Mouse (Mus musculus) testis, adult 2 months (tissue): Measurements from ENCODE around the gene Pam16. TPM values are rescaled to one million over a fixed set of nuclear protein-coding genes. Genes with fewer than 3 reads are reported as not detected.

ENCODE experiments used
- H3K27ac ChIP-seq: fragments of 200-500 bp; 2 replicates; pipeline ENCODE4 v1.5.1; 2012; ENCODE audit warnings: low read depth, low read length; ENCODE audit not compliant: control insufficient read depth, insufficient read depth
- H3K27me3 ChIP-seq: fragments of 200-500 bp; 2 replicates; pipeline ENCODE4 v1.6.1; 2012; ENCODE audit warnings: mild to moderate bottlenecking, low read length, moderate library complexity; ENCODE audit not compliant: control insufficient read depth, insufficient read depth
- H3K36me3 ChIP-seq: fragments of 200-500 bp; 2 replicates; pipeline ENCODE4 v1.6.1; 2012; ENCODE audit warnings: mild to moderate bottlenecking, low read length; ENCODE audit not compliant: control insufficient read depth, insufficient read depth
- H3K4me1 ChIP-seq: fragments of 200-500 bp; 2 replicates; pipeline ENCODE4 v1.6.1; 2012; ENCODE audit warnings: low read length; ENCODE audit not compliant: control insufficient read depth, insufficient read depth
- H3K4me3 ChIP-seq: fragments of 200-500 bp; 2 replicates; pipeline ENCODE4 v1.5.1; 2012; ENCODE audit warnings: low read depth, mild to moderate bottlenecking, low read length, moderate library complexity, mixed read lengths; ENCODE audit not compliant: control insufficient read depth
- CTCF ChIP-seq: fragments of 200-500 bp; IDR thresholded peaks from 2 replicates; pipeline ENCODE4 v1.5.1; 2012; ENCODE audit warnings: low read depth, mild to moderate bottlenecking, inconsistent platforms, low read length, moderate library complexity; ENCODE audit not compliant: control insufficient read depth, insufficient read depth, insufficient replicate concordance
- POLR2A ChIP-seq: fragments of 200-500 bp; IDR thresholded peaks from 2 replicates; pipeline ENCODE4 v1.6.1; 2012; ENCODE audit warnings: low read depth, mild to moderate bottlenecking, inconsistent platforms, low read length, moderate library complexity; ENCODE audit not compliant: control insufficient read depth
- polyA plus RNA-seq: library from polyadenylated mRNA; depleted of rRNA; stranded (reverse); fragments of >200 nt; gene quantifications from 2 replicates; pipeline ENCODE4 v1.2.3, GENCODE M21; 2012

Pam16 gene
- polyA plus RNA-seq, 1 experiment: 114 TPM

DNA sequence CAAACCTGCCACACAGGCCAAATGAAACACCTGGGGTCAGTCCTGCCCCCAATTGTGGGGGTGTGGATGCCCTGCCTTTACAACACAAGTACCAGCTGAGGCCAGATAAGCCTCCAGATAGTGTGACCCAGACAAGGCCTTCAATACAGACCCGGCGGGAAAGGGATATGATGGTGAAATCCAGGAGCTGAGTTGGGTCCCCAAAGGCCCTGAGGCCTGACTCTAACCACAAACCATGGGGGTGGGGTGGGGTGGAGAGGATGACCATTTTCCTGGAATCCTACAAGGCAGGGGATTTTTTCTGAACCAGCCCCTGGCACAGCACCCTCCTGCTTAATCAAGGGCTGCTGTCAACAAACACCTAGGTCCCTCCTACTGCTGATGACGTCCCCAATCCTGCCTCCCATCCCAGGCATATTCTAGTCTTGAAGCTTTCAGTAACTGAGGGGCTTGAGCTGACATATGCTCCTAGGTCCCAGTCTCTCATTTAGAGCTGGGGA is 14.2 kb upstream of the Pam16 start:
- Histone ChIP-seq H3K27ac (no peak overlapping the region), H3K4me1 (peaks cover 20% of the 10 kb centered on the region), H3K4me3 (no peak overlapping the region), H3K36me3 (no peaks in the 10 kb centered on the region), H3K27me3 (no peaks in the 10 kb centered on the region)
- no peak for TF ChIP-seq CTCF
- no peak for TF ChIP-seq POLR2A

DNA sequence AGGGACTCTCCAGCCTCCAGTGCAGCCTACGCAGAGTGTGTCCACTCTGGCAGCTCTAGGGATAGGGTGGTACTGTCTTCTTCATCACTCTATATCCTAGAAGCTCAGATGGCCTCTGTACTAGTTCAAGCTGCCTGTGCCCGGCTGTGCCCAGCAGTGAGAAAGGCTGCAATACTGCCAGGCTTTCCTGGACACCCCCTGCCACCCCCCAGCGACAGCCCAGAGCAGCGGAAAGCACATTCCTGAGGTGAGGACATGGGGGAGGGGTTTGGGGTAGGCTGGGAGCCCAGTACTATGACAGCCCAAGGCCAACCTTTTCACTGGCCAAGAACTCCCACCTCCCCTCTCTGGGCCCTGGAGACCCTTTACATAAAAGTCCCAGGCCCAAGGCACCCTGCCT is 11.0 kb upstream of the Pam16 start:
- TF ChIP-seq CTCF: no peak
- no peak for TF ChIP-seq POLR2A
- Histone ChIP-seq H3K27me3 (no peaks in the 10 kb centered on the region), H3K4me3 (peak overlapping the region; percentile 12), H3K27ac (no peak overlapping the region), H3K36me3 (no peaks in the 10 kb centered on the region; the same call in 1 of the 2 replicates), H3K4me1 (peaks cover 8% of the 10 kb centered on the region)

DNA sequence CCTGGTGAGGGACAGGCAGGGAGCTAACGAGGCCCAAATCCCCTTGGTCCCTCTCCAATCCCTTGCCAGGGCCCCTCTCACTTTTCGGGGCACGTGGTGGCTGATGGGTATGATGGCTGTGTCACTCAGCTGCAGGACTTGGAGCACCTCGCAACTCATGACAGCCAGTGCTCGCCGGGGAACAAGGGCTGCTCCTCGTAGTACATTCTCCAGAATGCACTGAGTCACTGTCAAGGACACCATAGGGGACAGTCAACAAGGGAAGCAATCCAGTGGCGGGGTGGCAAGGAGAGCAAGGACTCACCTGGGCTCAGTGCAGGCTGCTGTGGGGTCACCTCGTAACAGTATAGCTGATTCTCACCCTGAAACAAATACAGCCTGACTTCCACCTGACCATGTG is 9.9 kb upstream of the Pam16 start:
- Histone ChIP-seq H3K36me3 (no peaks in the 10 kb centered on the region; the same call in 1 of the 2 replicates), H3K4me3 (no peak overlapping the region), H3K27ac (no peak overlapping the region), H3K4me1 (no peaks in the 10 kb centered on the region; the same call in 1 of the 2 replicates), H3K27me3 (no peaks in the 10 kb centered on the region)
- no peak for TF ChIP-seq POLR2A
- no peak for TF ChIP-seq CTCF

DNA sequence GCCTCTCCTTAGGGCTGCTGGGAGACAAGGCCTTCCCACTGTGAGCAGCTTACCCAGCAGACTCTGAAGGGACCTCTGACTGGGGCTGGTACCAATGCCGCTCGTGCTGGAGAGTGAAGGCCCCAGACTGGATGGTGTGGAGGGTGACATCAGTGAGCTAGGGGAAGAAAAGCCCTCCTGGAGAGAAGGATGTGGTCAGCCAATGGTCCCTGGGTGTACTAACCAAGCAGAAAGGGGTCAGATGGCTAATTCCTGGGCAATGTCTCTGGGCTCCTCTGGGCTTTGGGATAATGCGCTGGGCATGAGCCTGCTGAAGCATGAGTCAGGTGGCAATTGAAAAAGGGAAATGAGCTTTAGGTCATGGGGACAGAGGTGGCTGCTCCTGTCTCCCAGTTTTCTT is 8.9 kb upstream of the Pam16 start:
- no peak overlapping the region for H3K4me3 ChIP-seq
- H3K36me3 ChIP-seq: no peaks in the 10 kb centered on the region; the same call in 1 of the 2 replicates
- no peak overlapping the region for H3K27ac ChIP-seq
- H3K27me3 ChIP-seq: no peaks in the 10 kb centered on the region
- H3K4me1 ChIP-seq: no peaks in the 10 kb centered on the region
- TF ChIP-seq POLR2A (no peak), CTCF (no peak)

DNA sequence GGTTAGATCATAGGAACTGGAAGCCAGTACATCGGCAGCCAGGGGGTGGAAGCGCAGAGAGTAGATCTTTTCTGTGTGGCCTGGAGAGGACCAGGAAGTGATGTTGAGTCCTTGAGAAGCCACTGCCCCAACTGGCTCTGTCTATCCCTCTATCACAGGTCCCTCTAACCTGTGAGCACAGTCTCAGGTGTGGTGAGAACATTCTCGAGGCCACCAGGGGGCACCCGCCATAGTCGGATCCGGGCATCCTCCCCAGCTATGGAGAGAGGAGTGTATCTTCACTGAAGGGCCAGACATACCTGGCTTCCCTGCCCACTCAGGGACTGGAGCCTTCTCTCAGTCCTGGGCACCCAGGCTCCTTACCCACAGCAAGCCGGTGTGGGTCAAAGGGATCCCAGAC is 7.3 kb upstream of the Pam16 start:
- no peaks in the 10 kb centered on the region; the same call in 1 of the 2 replicates for H3K36me3 ChIP-seq
- no peak overlapping the region for H3K27ac ChIP-seq
- TF ChIP-seq CTCF (peak; percentile 2; the same call in 1 of the 2 replicates), POLR2A (no peak)
- no peak overlapping the region for H3K4me3 ChIP-seq
- no peaks in the 10 kb centered on the region for H3K27me3 ChIP-seq
- H3K4me1 ChIP-seq: no peaks in the 10 kb centered on the region

DNA sequence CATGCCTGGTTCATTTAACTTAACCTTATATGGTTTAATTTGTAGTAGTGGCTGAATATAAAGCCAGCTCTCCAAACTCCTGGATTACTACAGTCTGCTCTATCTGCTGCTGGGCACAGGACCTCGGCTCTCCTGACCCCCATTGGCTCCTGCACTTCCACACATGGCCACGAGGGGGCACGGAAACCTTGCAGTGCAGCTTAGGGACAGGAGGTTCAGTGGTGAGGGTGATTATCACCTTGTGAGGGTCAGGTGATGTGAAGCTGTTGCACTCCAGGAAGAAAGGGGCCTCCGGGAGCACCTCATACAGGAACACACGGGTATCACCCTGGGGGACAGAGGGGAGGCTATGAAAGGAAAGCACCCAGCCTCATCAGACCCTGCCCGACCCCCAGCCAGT is 5.2 kb upstream of the Pam16 start:
- Histone ChIP-seq H3K4me3 (no peak overlapping the region), H3K36me3 (no peaks in the 10 kb centered on the region; the same call in 1 of the 2 replicates), H3K4me1 (peaks cover 6% of the 10 kb centered on the region), H3K27me3 (no peaks in the 10 kb centered on the region), H3K27ac (no peak overlapping the region)
- TF ChIP-seq POLR2A: no peak
- TF ChIP-seq CTCF: peak; percentile 87; the same call in 1 of the 2 replicates

DNA sequence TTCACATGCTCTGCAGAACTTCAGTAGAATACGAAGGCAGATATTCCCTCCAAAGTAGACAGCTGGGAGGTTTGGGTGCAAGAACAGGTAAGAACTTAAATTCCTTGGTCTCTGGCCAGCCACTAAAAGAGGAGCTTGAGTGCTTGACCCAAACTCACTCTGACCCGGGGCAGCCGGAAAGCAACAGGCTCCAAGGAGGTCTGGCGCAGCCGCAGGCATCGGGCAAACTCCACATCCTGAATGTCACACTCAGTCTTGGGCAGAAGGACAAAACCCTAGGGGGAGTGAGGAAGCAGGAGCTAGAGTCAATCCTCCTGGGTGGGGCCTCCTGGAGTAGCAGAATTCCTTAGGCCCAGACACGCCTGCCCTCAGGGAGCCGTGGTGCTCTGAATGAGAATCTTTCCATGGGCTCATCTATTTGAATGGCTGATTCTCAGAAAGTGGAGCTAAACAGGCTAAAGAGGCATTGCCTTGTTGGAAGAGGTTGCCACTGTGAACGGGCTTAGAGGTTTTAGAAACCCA is 4.2 kb upstream of the Pam16 start:
- Histone ChIP-seq H3K4me1 (peaks cover 6% of the 10 kb centered on the region), H3K27me3 (no peaks in the 10 kb centered on the region), H3K4me3 (no peak overlapping the region), H3K27ac (no peak overlapping the region), H3K36me3 (no peaks in the 10 kb centered on the region; the same call in 1 of the 2 replicates)
- TF ChIP-seq CTCF: no peak
- no peak for TF ChIP-seq POLR2A

DNA sequence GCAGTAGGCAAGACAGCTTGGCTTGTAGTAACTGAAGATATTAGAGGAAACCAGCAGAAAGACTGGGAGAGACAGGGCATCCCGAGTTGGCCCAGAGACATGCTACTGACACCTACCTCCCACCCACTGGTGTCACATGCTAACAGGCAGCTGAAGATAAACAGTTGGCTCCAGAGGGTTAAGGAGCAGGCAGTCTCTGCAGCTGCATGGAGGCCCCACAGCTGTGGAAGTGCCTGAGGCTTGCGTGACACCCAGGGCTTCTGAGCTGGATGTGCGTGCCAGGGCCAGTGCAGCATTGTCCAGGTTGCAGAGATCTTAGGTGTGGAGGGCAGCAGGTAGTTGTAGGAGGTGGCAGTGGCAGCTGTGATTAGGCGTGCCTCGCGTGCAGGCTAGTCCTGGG is 2.3 kb upstream of the Pam16 start:
- Histone ChIP-seq H3K27me3 (no peaks in the 10 kb centered on the region), H3K36me3 (no peaks in the 10 kb centered on the region; the same call in 1 of the 2 replicates), H3K27ac (no peak overlapping the region), H3K4me1 (peaks cover 6% of the 10 kb centered on the region), H3K4me3 (no peak overlapping the region)
- TF ChIP-seq POLR2A: no peak
- no peak for TF ChIP-seq CTCF
